Mouse (Mus musculus) forebrain, embryonic 13.5 days (tissue): ENCODE measurements at regions not wholly inside any gene's neighbourhood (a gene's known extent, or its start where the extent isn't known, plus 50 kb on each side); places are given as distances from the start of the nearest gene placed in this dataset.
A peak's percentile ranks its signal among the peaks of the same experiment; 100 is the strongest.

Experiments
- ATAC-seq: fragments of 200-750 bp; cut with Nextera tagmentation; 2 replicates; pipeline ENCODE4 v1.8.0; 2017
- H3K27ac ChIP-seq: fragments of 300-500 bp; sonication (generic); 2 replicates; pipeline ENCODE4 v1.5.1; 2015; ENCODE audit warnings: inconsistent platforms, mild to moderate bottlenecking, moderate library complexity
- H3K27me3 ChIP-seq: fragments of 300-500 bp; sonication (generic); 2 replicates; pipeline ENCODE4 v1.6.1; 2015; ENCODE audit warnings: mild to moderate bottlenecking, inconsistent platforms
- H3K36me3 ChIP-seq: fragments of 300-500 bp; sonication (generic); 2 replicates; pipeline ENCODE4 v1.6.1; 2015; ENCODE audit warnings: mild to moderate bottlenecking, inconsistent platforms; ENCODE audit not compliant: poor library complexity, severe bottlenecking
- H3K4me1 ChIP-seq: fragments of 300-500 bp; sonication (generic); 2 replicates; pipeline ENCODE4 v1.6.1; 2015; ENCODE audit warnings: inconsistent platforms
- H3K4me2 ChIP-seq: fragments of 300-500 bp; sonication (generic); 2 replicates; pipeline ENCODE4 v1.6.1; 2015; ENCODE audit warnings: inconsistent platforms, mild to moderate bottlenecking, moderate library complexity
- H3K4me3 ChIP-seq: fragments of 300-500 bp; sonication (generic); 2 replicates; pipeline ENCODE4 v1.5.1; 2015; ENCODE audit warnings: mild to moderate bottlenecking, inconsistent platforms
- H3K9ac ChIP-seq: fragments of 300-500 bp; sonication (generic); 2 replicates; pipeline ENCODE4 v1.6.1; 2015; ENCODE audit warnings: mild to moderate bottlenecking, inconsistent platforms
- H3K9me3 ChIP-seq: fragments of 300-500 bp; sonication (generic); replicated peaks from 2 replicates; pipeline ENCODE4 v1.6.1; 2016; ENCODE audit warnings: inconsistent platforms
- whole genome bisulfite sequencing: fragments of 180-500 bp; shearing (Covaris S2); methylation state at CpG from one replicate; pipeline ENCODE4 v1.1.7; 2015; 5-methylcytosine and 5-hydroxymethylcytosine counted together

- Histone ChIP-seq H3K4me1 (no peaks in the 10 kb centered on the region), H3K9me3 (no peaks in the 10 kb centered on the region), H3K27ac (no peak overlapping the region), H3K36me3 (no peaks in the 10 kb centered on the region), H3K4me2 (no peak overlapping the region), H3K9ac (no peak overlapping the region), H3K27me3 (no peaks in the 10 kb centered on the region), H3K4me3 (no peak overlapping the region)
- ATAC-seq: peak; percentile 57; the same call in 1 of the 2 replicates
Measured at GRCm38 (mm10) chr1:149010767-149011166, 950.3 kb downstream of the Pla2g4a start.

DNA sequence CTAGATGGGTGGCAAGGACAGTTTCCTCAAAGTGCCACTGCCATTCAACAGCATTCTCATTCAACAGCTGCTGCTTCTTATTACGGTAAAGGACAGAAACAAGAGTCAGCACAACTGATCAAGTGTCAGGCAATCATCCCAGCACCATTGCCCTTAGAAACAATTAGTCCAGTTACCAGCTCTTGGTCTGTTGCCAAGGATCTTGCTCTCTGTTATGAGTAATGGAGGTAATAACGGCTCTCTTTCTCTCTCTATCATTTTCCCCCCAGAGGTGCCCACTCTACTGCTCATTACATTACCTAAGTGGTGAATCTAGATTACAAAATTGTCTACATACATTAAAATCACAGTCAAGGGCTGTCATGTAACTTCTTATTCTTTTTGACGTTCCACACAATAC is 961.0 kb downstream of the Pla2g4a start:
- Histone ChIP-seq H3K27ac (no peak overlapping the region), H3K4me3 (no peak overlapping the region), H3K4me2 (no peak overlapping the region), H3K4me1 (no peaks in the 10 kb centered on the region), H3K9me3 (no peaks in the 10 kb centered on the region), H3K9ac (no peak overlapping the region), H3K27me3 (no peaks in the 10 kb centered on the region), H3K36me3 (no peaks in the 10 kb centered on the region)
- ATAC-seq: no peak
- WGBS: 60% methylated on average over 3 of the region's 3 CpGs

GRCm38 (mm10) chr1:148993586-148993985 is 967.5 kb downstream of the Pla2g4a start:
- H3K9ac ChIP-seq: no peak overlapping the region
- 70% methylated on average over 1 of the region's 1 CpGs for WGBS

DNA sequence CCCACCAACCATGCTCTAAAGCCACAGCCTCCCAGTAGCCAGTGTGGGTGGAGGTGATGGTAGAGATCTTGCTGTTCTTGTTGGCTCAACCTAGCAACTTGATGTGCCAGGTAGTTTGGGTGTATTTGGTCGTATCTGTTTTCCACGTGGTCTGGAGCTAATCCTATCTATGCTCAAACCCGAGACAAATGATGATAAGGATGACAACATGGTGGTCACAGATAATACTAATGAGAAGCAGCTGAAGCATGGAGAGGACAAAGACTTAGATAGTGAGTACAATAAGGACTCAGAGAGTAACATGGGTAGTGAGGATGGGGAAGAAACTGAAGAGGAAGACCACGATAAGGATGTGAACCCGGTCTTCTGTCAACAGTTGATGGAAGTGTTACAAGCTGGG is 983.7 kb downstream of the Pla2g4a start:
- Histone ChIP-seq H3K4me2 (no peak overlapping the region), H3K9ac (no peak overlapping the region), H3K27me3 (no peaks in the 10 kb centered on the region), H3K27ac (no peak overlapping the region), H3K36me3 (no peaks in the 10 kb centered on the region), H3K4me3 (no peak overlapping the region), H3K9me3 (no peaks in the 10 kb centered on the region), H3K4me1 (no peaks in the 10 kb centered on the region)
- 85% methylated on average over 5 of the region's 5 CpGs for WGBS
- ATAC-seq: no peak

More at GRCm38 (mm10) chr1:148993586-148993985, 967.5 kb downstream of the Pla2g4a start:
- H3K4me3 ChIP-seq: no peak overlapping the region
- H3K4me1 ChIP-seq: no peaks in the 10 kb centered on the region
- ATAC-seq: peak; percentile 80
- H3K27me3 ChIP-seq: no peaks in the 10 kb centered on the region
- no peaks in the 10 kb centered on the region for H3K9me3 ChIP-seq
- H3K36me3 ChIP-seq: no peaks in the 10 kb centered on the region
- no peak overlapping the region for H3K27ac ChIP-seq
- no peak overlapping the region for H3K4me2 ChIP-seq

- no peak for ATAC-seq
- Histone ChIP-seq H3K9me3 (no peaks in the 10 kb centered on the region), H3K36me3 (no peaks in the 10 kb centered on the region), H3K4me2 (no peak overlapping the region), H3K27ac (no peak overlapping the region), H3K4me1 (no peaks in the 10 kb centered on the region), H3K4me3 (no peak overlapping the region), H3K9ac (no peak overlapping the region), H3K27me3 (no peaks in the 10 kb centered on the region)
Measured at GRCm38 (mm10) chr1:148965358-148965757, 995.7 kb downstream of the Pla2g4a start.

DNA sequence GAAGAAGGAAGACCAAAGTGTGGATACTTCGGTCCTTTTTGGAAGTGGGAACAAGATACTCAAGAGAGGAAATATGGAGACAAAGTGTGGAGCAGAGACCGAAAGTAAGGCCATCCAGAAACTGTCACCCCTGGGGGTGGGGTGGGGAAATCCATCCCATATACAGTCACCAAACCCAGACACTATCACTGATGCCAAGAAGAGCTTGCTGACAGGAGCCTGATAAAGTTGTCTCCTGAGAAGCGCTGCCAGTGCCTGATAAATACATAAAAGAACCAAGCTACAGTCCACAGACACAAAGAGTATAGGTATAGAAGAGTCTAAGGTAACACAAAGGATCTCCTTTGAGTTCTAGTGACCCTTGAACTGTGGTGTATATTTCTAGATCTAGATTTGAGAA is 1026.7 kb downstream of the Pla2g4a start:
- no peak for ATAC-seq
- no peak overlapping the region for H3K9ac ChIP-seq
- H3K9me3 ChIP-seq: no peaks in the 10 kb centered on the region
- WGBS: 91% methylated on average over 3 of the region's 3 CpGs
- no peak overlapping the region for H3K27ac ChIP-seq
- H3K4me3 ChIP-seq: no peak overlapping the region
- no peaks in the 10 kb centered on the region for H3K4me1 ChIP-seq
- H3K36me3 ChIP-seq: no peaks in the 10 kb centered on the region
- no peak overlapping the region for H3K4me2 ChIP-seq
- no peaks in the 10 kb centered on the region for H3K27me3 ChIP-seq

DNA sequence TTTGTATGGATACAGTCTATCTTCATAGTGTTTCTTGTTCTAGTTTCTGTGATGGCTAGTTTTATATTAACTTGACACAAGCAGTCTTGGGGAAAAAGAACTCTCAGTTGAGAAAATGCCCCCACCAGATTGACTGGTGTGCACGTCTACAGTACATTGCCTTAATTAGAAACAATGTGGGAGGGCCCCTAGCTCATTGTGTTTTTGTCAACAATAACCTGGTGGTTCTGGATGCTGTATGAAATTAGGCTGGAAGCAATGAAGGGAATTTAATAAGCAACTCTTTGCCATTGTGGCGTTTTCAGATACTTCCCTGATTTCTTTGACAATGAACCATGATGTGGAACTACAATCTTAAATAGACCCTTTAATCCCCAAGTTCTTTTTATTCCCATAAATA is 1036.6 kb downstream of the Pla2g4a start:
- Histone ChIP-seq H3K4me1 (no peaks in the 10 kb centered on the region), H3K27me3 (no peaks in the 10 kb centered on the region), H3K27ac (no peak overlapping the region), H3K9ac (no peak overlapping the region), H3K4me3 (no peak overlapping the region), H3K4me2 (no peak overlapping the region), H3K9me3 (no peaks in the 10 kb centered on the region), H3K36me3 (no peaks in the 10 kb centered on the region)
- no peak for ATAC-seq
- WGBS: 58% methylated on average over 2 of the region's 2 CpGs

- Histone ChIP-seq H3K9me3 (no peaks in the 10 kb centered on the region), H3K27me3 (no peaks in the 10 kb centered on the region), H3K4me1 (no peaks in the 10 kb centered on the region), H3K36me3 (no peaks in the 10 kb centered on the region), H3K9ac (no peak overlapping the region), H3K4me3 (no peak overlapping the region), H3K27ac (no peak overlapping the region), H3K4me2 (no peak overlapping the region)
- no peak for ATAC-seq
Measured at GRCm38 (mm10) chr1:148917062-148917461, 1044.0 kb downstream of the Pla2g4a start.

DNA sequence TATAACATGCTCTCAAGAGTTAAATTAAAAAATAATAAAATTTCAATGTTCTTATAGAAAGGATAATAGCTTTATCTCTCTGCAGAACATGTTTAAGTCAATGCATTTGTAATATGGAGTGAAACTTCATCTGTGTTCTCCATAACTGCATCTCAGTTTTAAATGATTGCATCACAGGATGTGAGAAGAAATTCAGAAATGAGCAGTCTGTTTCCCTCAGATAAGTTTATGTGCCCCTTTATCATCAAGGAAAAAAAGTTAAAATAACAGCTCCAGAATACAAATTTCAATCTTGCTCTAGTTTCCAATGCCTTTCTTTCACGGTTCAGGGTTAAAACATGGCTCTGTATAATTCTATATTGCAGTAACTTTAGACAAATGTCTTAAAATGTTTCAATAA is 1048.3 kb downstream of the Pla2g4a start:
- no peak overlapping the region for H3K4me2 ChIP-seq
- H3K4me3 ChIP-seq: no peak overlapping the region
- H3K27me3 ChIP-seq: no peaks in the 10 kb centered on the region
- H3K27ac ChIP-seq: no peak overlapping the region
- no peaks in the 10 kb centered on the region for H3K36me3 ChIP-seq
- H3K9ac ChIP-seq: no peak overlapping the region
- no peaks in the 10 kb centered on the region for H3K9me3 ChIP-seq
- H3K4me1 ChIP-seq: no peaks in the 10 kb centered on the region
- WGBS: 91% methylated on average over 1 of the region's 1 CpGs
- no peak for ATAC-seq

- ATAC-seq: no peak
- Histone ChIP-seq H3K27ac (no peak overlapping the region), H3K36me3 (no peaks in the 10 kb centered on the region), H3K4me2 (no peak overlapping the region), H3K9ac (no peak overlapping the region), H3K4me1 (no peaks in the 10 kb centered on the region), H3K9me3 (no peaks in the 10 kb centered on the region), H3K4me3 (no peak overlapping the region), H3K27me3 (no peaks in the 10 kb centered on the region)
Measured at GRCm38 (mm10) chr1:148904067-148904466, 1057.0 kb downstream of the Pla2g4a start.

DNA sequence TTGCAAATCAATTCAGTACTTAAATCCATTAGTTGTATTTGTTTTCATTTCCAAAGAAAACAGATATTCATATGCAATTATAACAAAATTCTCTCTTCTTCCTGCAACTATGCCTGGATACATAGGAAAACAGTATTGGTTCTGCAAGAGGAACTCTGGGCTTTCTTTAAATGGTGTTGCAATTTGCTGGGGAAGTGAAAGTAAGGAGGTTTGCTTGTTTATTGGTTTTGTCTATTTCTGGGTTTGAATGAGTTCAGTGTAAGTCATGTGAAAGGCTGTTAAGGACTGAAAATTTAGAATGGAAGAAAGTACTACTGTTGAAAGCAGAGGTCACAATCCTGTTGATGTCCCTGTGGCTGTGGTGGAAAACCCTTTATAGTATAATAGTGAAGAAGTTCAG is 1058.0 kb downstream of the Pla2g4a start:
- H3K27me3 ChIP-seq: no peaks in the 10 kb centered on the region
- no peak overlapping the region for H3K27ac ChIP-seq
- no peaks in the 10 kb centered on the region for H3K9me3 ChIP-seq
- H3K4me2 ChIP-seq: no peak overlapping the region
- H3K4me1 ChIP-seq: no peaks in the 10 kb centered on the region
- no peak for ATAC-seq
- no peak overlapping the region for H3K9ac ChIP-seq
- no peak overlapping the region for H3K4me3 ChIP-seq
- no peaks in the 10 kb centered on the region for H3K36me3 ChIP-seq

DNA sequence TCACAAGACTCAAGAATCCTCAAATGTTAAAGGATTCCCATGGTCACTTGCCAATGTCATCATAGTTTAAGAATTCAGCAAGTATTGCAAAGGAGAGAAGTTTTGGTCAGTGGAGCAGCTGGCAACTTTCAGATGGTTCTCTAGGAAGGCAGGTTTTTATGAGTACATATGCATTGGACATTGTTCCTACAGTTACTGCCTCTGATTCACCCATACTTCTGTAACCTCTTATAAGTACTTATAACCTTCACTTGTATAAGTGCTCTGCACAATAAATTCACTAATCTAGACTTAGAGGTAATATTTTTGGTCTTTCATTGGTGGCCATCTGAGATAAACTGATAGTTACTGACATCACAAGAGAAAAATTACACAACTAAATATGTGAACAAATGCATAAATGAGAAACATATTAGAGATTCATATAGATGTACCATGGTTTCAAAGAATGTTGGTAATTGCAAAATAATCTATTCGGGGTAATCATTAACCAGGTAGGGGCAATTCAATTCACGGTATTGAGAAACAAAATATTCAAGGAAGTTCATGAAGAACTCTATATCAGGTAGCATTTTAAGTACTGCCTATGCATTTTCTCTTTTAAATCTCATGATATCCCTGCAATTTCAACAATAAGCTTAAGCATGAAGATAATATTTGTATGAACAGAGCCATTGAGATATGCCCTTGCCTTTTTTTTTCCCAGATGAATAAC is 1059.6 kb downstream of the Pla2g4a start:
- no peak overlapping the region for H3K9ac ChIP-seq
- no peak overlapping the region for H3K4me3 ChIP-seq
- ATAC-seq: no peak
- H3K9me3 ChIP-seq: no peaks in the 10 kb centered on the region
- H3K4me1 ChIP-seq: no peaks in the 10 kb centered on the region
- no peaks in the 10 kb centered on the region for H3K27me3 ChIP-seq
- no peak overlapping the region for H3K27ac ChIP-seq
- WGBS: 92% methylated on average over 2 of the region's 2 CpGs
- H3K36me3 ChIP-seq: no peaks in the 10 kb centered on the region
- H3K4me2 ChIP-seq: no peak overlapping the region

GRCm38 (mm10) chr1:148870788-148871187 is 1090.3 kb downstream of the Pla2g4a start:
- no peaks in the 10 kb centered on the region for H3K9me3 ChIP-seq
- no peak overlapping the region for H3K9ac ChIP-seq
- H3K27me3 ChIP-seq: no peaks in the 10 kb centered on the region
- no peak for ATAC-seq
- H3K4me1 ChIP-seq: no peaks in the 10 kb centered on the region
- no peak overlapping the region for H3K27ac ChIP-seq
- H3K36me3 ChIP-seq: no peaks in the 10 kb centered on the region
- 63% methylated on average over 1 of the region's 1 CpGs for WGBS
- H3K4me3 ChIP-seq: no peak overlapping the region
- H3K4me2 ChIP-seq: no peak overlapping the region
